Mouse (Mus musculus) myocyte (in vitro differentiated cells): ENCODE measurements around the gene Vmp1.

Experiments used
- CEBPB ChIP-seq: IDR thresholded peaks from 2 replicates; pipeline ENCODE4 v1.6.1; 2011; ENCODE audit warnings: mild to moderate bottlenecking, moderate library complexity; ENCODE audit not compliant: poor library complexity, insufficient read depth, severe bottlenecking
- E2F4 ChIP-seq: IDR thresholded peaks from one replicate; pipeline ENCODE4 v1.6.1; 2011; ENCODE audit warnings: mild to moderate bottlenecking, control low read depth, moderate library complexity; ENCODE audit not compliant: insufficient read depth
- MAX ChIP-seq: IDR thresholded peaks from one replicate; pipeline ENCODE4 v1.6.1; 2011; ENCODE audit warnings: low read depth, mild to moderate bottlenecking, control low read depth
- MYOD1 ChIP-seq, 3 experiments: IDR thresholded peaks; one replicate each; pipeline ENCODE4 v1.6.1; 2011; ENCODE audit warnings: control low read depth in 2 of 3, low read depth in 2 of 3, mild to moderate bottlenecking in 2 of 3, moderate library complexity in 1 of 3; ENCODE audit not compliant: insufficient read length in 2 of 3, control insufficient read depth in 1 of 3
- MYOG ChIP-seq, 3 experiments: IDR thresholded peaks; one replicate each; pipeline ENCODE4 v1.6.1; 2011; ENCODE audit warnings: control low read depth in 2 of 3, low read depth in 2 of 3, mild to moderate bottlenecking in 2 of 3; ENCODE audit not compliant: insufficient read length in 2 of 3, control insufficient read depth in 1 of 3, insufficient read depth in 1 of 3
- POLR2A ChIP-seq: IDR thresholded peaks from one replicate; pipeline ENCODE4 v1.6.1; 2011; ENCODE audit warnings: low read depth, mild to moderate bottlenecking, control low read depth, moderate library complexity; ENCODE audit not compliant: insufficient read length
- POLR2AphosphoS2 ChIP-seq: IDR thresholded peaks from one replicate; pipeline ENCODE4 v1.6.1; 2011; ENCODE audit warnings: low read depth, control low read depth; ENCODE audit not compliant: insufficient read length
- REST ChIP-seq: IDR thresholded peaks from one replicate; pipeline ENCODE4 v1.6.1; 2011; ENCODE audit warnings: mild to moderate bottlenecking, control low read depth, moderate library complexity; ENCODE audit not compliant: insufficient read depth, insufficient read length
- SRF ChIP-seq: IDR thresholded peaks from one replicate; pipeline ENCODE4 v1.6.1; 2011; ENCODE audit warnings: low read depth; ENCODE audit not compliant: control insufficient read depth, insufficient read length
- TCF12 ChIP-seq: IDR thresholded peaks from one replicate; pipeline ENCODE4 v1.6.1; 2011; ENCODE audit warnings: mild to moderate bottlenecking, control low read depth; ENCODE audit not compliant: poor library complexity, insufficient read depth, severe bottlenecking
- USF1 ChIP-seq: IDR thresholded peaks from one replicate; pipeline ENCODE4 v1.6.1; 2011; ENCODE audit warnings: low read depth, mild to moderate bottlenecking, control low read depth, moderate library complexity

- TF ChIP-seq POLR2AphosphoS2 (no peak), TCF12 (no peak), POLR2A (no peak), USF1 (no peak), E2F4 (no peak), SRF (no peak), REST (no peak), MYOD1 (IDR thresholded peaks at IDR 0.05; ENCODE audit: control insufficient read depth in 1 of 3, insufficient read length in 2 of 3, low read depth in 2 of 3) (no peak), MAX (no peak), MYOG (IDR thresholded peaks at IDR 0.05; ENCODE audit: control insufficient read depth in 1 of 3, insufficient read depth in 1 of 3, insufficient read length in 2 of 3, low read depth in 2 of 3) (no peak), CEBPB (no peak)
These were observed 17.5 kb upstream of the Vmp1 start for GRCm38 (mm10) chr11:86701151-86701550.
